Mouse (Mus musculus) heart, postnatal 10 days (tissue): ENCODE measurements around the gene Itga4. TPM values are rescaled to one million over a fixed set of nuclear protein-coding genes. Genes with fewer than 3 reads are reported as not detected.
A peak's percentile ranks its signal among the peaks of the same experiment; 100 is the strongest.

Experiments used
- DNase-seq, 2 experiments: peaks; one replicate each; pipeline ENCODE4 v3.0.0; 2021
- intact Hi-C: fragments of 180-260 bp; cut with DNase I; formaldehyde crosslinking; loops from one replicate; pipeline ENCODE4 v1.15.1; 2025
- total RNA-seq, 2 experiments: library from RNA; stranded (reverse); gene quantifications; 2 replicates each; pipeline ENCODE4 v1.2.3; 2021

Gene Itga4
- total RNA-seq, 2 experiments from 2014 or later, result 2.9 to 3.8 TPM

DNA sequence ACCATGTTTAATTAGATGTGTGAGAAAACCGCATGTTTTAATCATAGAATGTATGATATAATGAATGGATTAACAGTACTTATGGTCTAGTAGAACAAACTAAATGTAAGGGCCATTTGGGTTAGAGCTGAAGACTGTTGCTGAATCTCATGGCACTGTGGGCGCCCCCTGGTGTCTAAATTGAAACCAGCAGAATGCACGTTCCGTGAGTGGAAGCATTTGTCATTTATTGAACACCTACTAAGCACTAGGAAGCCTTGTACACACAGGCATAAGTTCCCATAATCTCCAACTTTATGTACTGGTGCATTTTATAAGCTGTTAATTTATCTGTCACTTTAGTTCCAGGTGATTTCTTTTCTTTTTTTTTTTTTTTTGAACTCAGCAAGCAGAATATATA, 10.4 kb downstream of the Itga4 start:
- DNase-seq, result peak; percentile 64 to 78
- intact Hi-C loops, result loop anchor here (1.0 to 10.0 kb wide), 4 partner anchors 179 to 1217 kb away; no protein-coding TSS in a partner anchor

- DNase-seq, result no peak
- intact Hi-C loops, result loop anchor here (2.0 to 10.0 kb wide), 2 partner anchors 228 to 1218 kb away; no protein-coding TSS in a partner anchor
Observed at GRCm38 (mm10) chr2:79266480-79266879, 11.3 kb downstream of the Itga4 start.

DNA sequence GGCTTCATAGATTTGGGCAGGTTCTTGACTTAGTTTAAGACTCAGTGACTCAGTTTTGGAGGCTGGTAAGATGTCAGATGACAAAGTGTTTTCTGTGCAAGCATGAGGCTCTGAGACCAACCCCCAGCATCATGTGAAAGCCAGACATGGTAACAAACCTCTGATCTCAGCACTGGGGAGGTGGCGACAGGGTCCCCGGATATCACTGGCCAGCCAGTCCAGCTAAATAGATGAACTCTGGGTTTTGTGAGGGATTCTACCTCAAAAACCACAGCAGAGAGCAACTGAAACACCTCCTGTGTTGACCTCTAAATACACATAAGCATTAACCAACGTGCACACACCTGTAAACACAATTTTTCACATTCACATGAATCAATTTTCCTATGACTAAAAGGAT, 12.0 kb downstream of the Itga4 start:
- DNase-seq, result no peak
- intact Hi-C loops, result loop anchor here (2.0 to 10.0 kb wide), 2 partner anchors 228 to 1218 kb away; no protein-coding TSS in a partner anchor

- DNase-seq, result no peak
- intact Hi-C loops, result loop anchor here (10.0 kb wide), 1 partner anchor 226 kb away; no protein-coding TSS in a partner anchor
Observed at GRCm38 (mm10) chr2:79268863-79269262, 13.6 kb downstream of the Itga4 start.

DNA sequence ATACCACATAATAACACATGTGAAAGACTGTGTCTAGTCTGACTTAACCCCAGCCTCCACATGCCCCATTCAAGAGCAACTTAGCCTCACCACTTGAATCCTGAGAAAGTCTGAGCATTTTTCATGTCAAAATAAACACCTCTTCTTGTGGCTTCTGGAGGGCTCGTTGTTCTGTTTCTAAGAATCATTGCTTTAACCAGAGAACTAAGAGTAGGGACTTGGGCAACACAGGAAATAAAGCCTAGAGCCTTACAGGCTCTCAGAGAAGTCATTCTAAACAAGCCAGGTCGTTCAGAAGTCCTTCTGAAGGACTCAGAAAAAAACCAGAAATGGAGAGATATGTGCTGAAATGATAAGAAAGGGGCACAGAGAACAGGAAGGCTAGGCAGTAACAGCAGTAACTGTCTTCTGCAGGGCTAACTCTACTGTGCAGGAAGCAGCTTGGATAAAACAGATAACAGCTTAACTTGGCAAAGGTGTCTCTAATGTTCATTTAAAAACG, 14.9 kb downstream of the Itga4 start:
- intact Hi-C loops, result no loop called here

GRCm38 (mm10) chr2:79271838-79272237, 16.6 kb downstream of the Itga4 start:
- intact Hi-C loops, result no loop called here

More for the DNA sequence above, 14.9 kb downstream of the Itga4 start:
- no peak for DNase-seq

GRCm38 (mm10) chr2:79278581-79278980, 23.4 kb downstream of the Itga4 start:
- DNase-seq, result no peak
- intact Hi-C loops, result no loop called here

More at GRCm38 (mm10) chr2:79271838-79272237, 16.6 kb downstream of the Itga4 start:
- no peak for DNase-seq

DNA sequence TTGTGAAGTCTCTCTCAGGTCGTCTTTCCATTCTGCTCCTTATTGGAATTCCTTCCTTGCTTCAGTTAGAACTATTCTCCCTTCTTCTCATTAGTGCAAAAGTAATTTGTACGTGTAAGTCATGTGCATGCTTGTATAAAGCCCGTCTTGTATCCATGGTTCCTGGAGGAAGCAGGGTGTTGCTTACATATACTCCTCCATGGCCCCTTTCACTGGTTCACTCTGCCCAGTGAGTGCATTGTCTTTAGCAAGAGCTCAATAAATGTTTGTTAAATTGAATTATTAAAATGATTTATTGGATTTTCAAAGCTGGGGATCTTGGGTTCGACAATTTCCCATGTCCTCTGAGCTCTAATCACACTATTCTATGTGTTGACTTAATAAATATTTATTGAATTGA, 29.0 kb downstream of the Itga4 start:
- intact Hi-C loops, result no loop called here
- DNase-seq, result no peak

- no peak for DNase-seq
- intact Hi-C loops, result no loop called here
Observed at GRCm38 (mm10) chr2:79290149-79290548, 34.9 kb downstream of the Itga4 start.

DNA sequence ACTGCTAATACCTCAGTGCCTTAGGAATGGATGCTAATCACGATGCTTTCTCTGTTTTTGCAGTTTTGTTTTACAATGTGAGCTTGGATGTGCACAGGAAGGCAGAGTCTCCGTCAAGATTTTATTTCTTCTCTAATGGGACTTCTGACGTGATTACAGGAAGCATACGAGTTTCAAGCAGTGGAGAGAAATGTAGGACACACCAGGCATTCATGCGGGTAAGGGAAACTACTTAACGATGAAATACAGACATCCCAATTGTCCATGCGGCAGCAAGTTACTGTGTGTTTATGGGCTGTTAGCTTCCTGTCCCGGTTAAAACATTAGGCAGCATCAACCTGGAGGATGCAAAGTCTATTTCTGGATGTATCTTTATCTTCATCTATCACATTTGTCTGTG, 36.7 kb downstream of the Itga4 start:
- intact Hi-C loops, result no loop called here
- DNase-seq, result no peak

DNA sequence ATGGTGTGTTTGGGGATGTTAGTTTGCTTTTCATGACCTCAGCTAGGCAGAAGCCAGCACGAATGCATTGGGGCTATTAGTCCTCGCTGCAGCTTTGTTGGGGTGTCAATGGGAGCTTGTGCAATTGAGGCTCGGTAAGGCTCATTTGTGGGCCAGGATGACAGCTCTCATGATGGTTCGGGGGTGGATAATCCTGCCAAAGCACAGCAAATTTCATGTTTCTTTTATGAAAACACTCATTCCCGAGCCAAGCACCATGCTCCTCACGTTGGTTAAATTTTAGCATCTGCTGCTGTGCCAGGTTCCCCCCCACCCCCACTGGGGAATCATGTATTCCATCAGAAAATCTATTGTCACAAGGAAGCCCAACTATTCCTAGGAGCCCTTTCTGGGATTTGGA, 37.2 kb downstream of the Itga4 start:
- intact Hi-C loops, result no loop called here

DNA sequence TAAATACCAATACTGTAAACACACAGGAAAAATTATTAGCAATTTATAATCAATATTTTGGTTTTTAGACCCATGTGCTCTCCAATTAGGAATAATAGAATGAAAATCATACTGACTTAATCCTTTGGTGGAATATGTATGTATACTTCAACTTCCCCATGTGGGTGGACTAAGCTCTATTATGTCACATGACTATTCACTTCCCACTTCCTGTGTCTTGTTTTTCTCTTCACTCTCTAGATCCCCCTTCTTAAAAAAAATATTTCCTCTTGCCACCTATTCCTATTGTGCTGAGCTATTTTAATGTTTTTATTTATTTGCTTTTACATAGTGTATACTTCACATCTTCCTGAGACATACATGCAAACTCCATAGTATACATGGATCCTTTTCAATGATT, 47.2 kb downstream of the Itga4 start:
- intact Hi-C loops, result no loop called here
- DNase-seq, result no peak

More for the DNA sequence above, 37.2 kb downstream of the Itga4 start:
- no peak for DNase-seq

DNA sequence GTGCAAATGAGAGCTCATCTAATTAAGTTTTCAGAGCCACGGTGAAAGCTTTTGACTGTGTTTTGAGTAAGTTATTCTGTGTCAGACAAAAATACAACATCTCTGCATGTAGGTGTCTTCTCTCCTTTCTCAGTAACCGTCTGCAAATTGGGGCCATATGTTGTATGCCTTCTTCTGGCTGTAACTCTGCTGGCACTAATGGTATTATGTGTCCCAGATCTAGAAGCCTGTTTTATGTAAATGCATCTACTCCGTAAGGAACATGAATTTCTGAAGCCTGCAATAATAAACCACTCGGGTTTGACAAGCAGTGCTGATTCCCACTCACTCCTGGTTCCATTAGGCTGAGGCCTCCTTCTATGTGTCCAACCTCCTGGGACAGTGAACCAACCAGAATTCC, 52.3 kb downstream of the Itga4 start:
- intact Hi-C loops, result no loop called here
- no peak for DNase-seq

GRCm38 (mm10) chr2:79309454-79310118, 54.4 kb downstream of the Itga4 start:
- intact Hi-C loops, result no loop called here
- no peak for DNase-seq

DNA sequence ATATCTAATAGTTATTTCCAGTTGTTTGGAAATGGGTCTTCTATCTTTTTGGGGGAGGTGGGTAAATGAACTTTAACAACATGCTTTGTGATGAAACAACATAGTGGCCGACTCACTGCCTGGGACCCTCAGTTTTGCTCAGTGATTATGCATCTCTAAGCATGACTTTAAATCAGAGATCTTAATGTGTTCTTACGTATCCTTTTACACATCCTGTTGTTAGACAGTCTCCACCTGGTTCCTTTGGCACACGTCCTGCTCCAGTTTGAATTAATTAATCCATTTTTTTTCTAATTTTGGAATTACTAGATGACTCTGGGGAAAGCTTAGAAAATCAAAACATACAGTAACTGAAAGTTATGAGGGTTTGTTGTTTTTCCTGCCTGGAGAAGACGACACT, 57.3 kb downstream of the Itga4 start:
- intact Hi-C loops, result no loop called here

DNA sequence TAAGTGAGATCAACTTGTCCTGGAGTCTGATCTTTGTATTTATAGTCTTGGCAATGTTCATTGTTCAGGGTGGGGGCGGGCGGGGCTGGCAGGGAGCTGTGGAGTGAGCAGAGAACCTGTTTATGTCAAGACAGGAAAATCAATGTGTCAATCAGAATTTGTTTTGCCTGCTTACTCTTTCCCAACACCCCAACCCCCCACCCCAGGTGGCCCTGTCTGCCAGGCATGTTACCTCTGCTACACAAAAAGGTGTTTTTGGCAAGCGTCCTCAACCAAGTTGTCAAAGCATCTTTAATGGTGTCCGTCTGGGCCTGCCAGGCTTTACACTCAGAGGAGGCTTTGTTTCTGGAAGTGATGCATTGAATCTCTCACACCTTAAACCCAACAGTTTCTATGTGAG, 59.9 kb downstream of the Itga4 start:
- no peak for DNase-seq
- intact Hi-C loops, result no loop called here

More for the DNA sequence above, 57.3 kb downstream of the Itga4 start:
- DNase-seq, result no peak

DNA sequence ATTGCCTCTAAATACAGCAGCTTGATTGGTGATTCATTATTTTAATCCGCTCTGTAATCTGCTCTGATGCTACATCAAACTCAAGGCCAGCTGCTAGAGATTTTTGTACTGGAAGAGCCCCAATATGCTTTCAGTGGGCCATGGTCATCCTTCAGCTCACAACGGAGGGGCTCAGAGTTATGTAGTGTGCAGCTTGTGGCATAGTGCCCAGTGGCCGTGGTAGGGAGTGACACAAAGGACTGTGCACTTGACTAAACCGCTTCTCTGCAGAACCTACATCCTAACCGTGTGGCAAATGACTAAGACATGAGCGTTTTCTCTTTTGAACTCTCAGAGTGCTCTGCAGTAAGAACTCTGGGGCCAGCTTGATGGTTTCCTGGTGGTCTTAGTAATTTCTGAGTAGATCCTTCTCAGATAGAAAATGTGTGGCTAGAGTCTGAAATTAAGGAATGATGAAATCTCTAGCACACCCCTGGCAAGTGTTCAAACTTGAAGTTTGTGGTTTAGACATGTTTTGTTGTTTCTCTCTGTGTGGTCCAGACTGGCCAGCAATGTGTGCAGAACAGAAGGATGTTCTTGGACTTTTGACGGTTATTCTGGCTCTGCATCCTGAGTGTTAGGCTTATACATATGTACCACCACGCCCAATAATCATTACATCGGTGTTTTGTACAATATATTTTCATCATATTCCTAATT, 61.1 kb downstream of the Itga4 start:
- intact Hi-C loops, result no loop called here
- DNase-seq, result no peak

DNA sequence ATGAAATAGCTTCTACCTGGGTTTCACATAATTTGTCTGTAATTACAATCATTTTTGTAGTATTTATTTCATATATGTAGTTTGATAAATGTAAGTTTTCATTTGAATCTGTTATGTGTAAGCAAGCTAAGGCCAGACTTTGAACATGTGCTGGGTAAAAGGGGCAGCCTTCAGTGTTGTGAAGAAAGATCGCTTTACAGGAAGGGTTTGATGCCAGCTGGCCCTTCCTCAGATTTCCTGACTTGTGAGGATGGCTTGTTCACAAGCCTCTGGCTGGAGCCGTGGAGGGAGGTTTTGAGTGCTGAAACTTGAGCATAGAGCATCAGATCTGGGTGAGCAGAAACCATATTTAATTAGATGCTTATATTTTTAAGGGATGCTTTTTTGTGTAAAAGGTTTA, 72.9 kb downstream of the Itga4 start:
- intact Hi-C loops, result no loop called here
- DNase-seq, result no peak

- DNase-seq, result no peak
- intact Hi-C loops, result no loop called here
Observed at GRCm38 (mm10) chr2:79334661-79335060, 79.4 kb downstream of the Itga4 start.

DNA sequence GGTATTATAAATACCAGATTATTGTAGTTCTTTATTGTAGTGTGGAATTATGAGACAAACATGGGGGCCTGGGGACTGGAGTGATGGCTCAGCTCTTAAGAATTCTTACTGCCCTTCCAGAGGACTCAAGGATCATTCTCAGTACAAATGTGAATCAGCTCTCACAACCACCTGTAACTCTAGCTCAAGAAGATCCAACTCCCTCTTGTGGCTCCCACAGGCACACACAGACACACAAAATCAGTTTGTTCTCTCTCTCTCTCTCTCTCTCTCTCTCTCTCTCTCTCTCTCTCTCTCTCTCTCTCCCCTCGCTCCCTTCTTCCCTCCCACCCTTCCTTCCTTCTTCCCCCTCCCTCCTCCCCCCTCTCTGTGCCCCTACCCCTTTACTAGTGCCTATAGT, 80.9 kb downstream of the Itga4 start:
- no peak for DNase-seq
- intact Hi-C loops, result no loop called here

DNA sequence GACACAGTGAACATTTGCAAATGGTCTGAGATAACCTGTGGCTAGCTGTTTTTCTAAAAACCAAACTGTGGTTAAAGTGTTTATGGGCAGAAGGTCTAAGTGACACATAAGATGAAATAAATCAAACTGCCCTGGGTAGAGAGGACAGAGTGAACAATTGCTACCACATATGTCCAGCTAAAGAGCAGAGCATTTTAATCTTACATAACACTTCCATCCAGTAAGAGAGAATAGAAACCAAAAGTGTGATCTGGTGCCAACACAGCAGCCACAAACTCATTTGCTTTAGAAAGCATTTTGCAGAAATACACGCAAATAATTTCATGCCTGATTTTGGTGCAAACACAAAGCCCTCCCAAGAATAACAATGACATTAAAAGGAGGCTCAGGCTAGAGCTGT, 83.8 kb downstream of the Itga4 start:
- intact Hi-C loops, result no loop called here
- no peak for DNase-seq

GRCm38 (mm10) chr2:79343115-79343514, 87.9 kb downstream of the Itga4 start:
- DNase-seq, result no peak
- intact Hi-C loops, result no loop called here
